Mouse (Mus musculus): ENCODE results near the gene Emc8. TPM values are rescaled to one million over a fixed set of nuclear protein-coding genes. Genes with fewer than 3 reads are reported as not detected.
A peak's percentile ranks its signal among the peaks of the same experiment; 100 is the strongest.

The Emc8 gene
- total RNA-seq, 2 experiments from 2014 or later: 64.3 to 71.6 TPM

GRCm38 (mm10) chr8:120634329-120634839 lies 34.0 kb downstream of the Emc8 start:
- peak; percentile 48 for DNase-seq

- DNase-seq: no peak
These were observed 34.6 kb downstream of the Emc8 start for GRCm38 (mm10) chr8:120633665-120634271.

DNA sequence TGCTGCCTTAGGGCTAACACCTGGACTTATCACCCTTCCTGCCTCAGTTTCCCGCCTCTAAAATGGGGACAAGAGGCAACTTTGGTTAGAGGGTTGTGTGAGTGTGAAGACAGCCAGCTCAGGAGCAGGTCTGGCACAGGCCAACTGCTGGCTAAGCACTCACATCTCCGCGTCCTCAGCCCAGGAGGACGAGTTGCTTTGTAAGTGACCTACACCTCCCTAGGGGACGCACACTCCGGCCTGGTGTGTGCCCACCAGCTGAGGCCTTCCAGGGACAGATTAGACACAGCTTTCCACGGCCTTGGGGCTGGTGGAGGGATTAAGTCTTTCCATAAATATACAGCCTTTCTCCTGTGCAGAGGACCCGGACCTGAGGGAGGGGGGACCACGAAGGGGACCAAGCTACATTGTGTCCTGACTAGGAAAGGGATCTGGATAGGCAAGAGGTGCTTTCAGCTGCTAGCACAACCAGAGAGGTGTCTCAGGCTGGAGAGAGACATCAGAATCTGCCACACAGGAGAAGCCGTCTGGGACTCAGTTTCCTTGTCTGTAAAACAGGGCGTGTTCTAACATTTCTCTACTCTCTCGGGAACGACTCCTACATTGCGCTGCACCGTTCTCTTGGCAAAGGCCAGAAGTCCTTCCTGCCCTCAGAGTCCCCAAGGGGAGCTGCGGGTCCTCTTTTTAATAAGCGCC lies 35.3 kb downstream of the Emc8 start:
- DNase-seq: no peak

DNA sequence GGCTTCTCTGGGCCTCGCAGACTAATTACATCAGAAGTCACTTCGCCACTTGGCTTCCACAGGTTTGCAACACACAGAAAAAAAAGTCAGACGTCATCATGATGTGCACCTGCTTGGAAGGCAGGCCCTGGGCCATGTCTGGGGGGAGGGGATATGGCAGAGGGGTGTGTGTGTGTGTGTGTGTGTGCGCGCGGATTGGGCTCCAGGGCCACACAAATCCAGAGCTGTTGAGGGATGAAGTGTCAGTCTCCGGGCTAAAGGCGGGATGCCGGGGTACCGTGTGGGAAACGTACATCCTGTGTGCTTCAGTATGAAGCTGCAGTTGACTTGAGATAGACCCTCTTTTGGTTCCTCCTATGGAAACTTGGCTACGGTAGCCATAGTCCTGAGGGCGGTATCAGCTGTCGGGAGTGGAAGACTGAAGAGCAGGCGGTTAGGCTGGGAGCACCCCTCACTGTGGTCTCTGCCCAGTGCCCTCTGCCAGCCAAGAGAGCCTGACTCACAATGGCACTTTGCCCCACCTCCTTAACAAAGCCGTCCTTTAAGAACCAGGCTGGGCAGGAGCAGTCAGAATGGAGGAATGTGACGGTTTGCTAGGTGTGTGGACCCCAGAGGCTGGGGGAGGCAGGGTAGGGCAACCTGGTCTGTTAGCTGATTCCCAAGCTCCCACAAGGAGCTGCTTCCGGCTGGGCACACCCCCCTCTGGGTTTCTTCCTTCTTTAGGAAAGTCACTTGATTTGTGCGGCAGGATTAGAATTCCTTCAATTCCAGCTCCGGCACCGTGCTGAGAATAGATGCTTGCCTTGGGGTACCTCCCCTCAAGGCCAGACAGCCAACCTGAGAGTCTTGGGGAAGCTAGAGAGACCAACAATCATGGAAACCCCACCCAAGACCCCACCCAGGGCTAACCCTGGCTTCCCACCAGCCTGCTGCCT lies 36.7 kb downstream of the Emc8 start:
- no peak for DNase-seq

DNA sequence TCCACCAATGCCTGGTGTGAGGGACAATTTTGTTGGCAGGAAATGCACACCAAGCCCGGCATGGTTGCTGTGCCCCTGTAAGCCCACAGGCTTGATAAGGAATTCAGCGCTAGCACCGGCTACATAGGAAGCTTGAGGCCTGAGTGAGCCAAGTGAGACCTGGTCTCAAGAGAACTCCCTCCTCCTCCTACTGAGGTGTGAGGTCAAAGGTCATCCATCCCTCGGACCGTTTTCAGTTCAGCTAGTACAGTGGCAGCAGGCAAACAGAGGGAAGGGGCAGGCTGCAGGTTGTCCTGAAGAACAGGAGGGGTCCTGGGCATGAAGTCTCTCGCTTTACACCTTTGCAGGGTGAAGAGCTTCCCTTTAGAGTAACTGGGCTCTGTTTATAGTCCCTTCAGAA lies 37.5 kb downstream of the Emc8 start:
- no peak for DNase-seq

DNA sequence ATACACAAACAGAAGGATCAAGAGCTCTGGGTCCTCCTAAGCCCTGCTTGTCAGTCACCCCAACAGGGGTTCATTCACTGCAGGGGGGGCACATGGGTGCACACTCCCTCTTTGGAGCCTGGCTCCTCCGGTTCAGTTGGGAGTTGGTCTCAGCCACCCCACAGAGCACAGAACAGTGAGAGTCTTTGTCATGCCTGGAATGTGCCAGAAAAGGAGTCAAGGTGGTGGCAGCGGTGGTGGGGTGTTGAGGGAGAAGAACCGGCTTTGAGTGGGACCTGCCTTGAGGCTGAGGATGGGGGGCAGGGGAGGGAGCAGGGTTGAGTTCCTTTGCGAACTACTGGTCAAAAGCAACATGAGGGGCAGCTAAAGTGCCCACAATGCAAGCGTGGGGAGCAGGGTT lies 38.3 kb downstream of the Emc8 start:
- DNase-seq: no peak

DNA sequence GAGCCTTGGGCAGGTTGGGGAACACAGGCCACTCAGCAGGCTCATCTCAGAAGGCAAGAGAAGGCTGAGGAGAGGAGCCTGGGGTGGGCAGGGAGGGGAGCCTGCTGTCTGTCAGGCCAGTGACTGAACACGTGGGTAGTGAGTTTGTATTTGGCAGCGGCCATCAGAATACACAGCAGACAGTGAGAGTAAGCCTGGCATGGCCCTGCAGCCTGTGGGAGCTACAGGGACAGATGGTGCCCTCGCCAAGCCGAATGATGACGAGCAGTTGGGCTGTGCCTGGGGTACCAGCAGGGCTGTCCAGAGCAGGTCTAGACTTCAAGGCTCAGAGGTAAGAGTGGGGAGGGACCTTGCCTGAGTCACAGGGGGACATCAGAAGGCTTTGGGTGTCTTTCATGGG lies 41.1 kb downstream of the Emc8 start:
- DNase-seq: peak in 1 of 2 experiments; percentile 61

DNA sequence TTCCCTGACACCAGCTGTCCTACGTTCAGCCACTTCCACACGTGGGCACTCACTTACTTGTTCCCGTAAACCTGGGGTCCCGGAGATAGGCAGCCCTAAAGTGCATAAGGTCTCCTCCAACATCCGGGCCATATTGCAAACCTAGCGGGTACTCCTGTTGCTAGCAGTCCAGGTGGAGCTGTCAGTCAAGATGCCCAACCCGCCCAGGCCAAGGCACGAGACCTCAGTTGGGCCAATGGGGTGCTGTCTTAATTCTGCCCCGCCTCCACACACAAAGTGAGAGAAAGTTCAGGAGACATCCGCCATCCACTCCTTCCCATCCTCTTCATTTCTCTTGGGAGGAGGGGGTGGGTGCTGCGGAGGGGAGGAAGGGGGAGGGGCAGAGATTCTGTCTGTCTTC lies 41.9 kb downstream of the Emc8 start:
- DNase-seq: no peak

- DNase-seq: no peak
These were observed 44.8 kb downstream of the Emc8 start for GRCm38 (mm10) chr8:120623608-120624007.

DNA sequence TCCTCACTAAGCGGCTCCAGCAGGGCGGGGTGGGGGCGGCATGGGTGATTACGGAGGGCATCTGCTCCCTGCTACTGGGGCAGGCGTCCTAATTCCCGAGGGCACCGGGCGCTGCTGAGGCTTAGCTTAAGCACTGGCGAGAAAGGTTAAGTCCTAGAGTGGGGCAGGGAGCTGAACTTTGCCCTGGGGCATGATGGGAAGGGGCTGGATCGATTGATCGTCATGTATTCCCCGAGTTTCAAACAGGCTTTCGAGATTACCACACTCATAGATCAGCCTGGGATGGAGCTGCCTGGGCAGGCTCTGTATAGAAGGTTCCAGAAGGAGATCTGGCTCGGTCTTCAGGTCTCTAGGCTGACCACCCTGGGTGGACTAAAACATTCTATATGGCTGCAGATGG lies 46.2 kb downstream of the Emc8 start:
- DNase-seq: no peak

DNA sequence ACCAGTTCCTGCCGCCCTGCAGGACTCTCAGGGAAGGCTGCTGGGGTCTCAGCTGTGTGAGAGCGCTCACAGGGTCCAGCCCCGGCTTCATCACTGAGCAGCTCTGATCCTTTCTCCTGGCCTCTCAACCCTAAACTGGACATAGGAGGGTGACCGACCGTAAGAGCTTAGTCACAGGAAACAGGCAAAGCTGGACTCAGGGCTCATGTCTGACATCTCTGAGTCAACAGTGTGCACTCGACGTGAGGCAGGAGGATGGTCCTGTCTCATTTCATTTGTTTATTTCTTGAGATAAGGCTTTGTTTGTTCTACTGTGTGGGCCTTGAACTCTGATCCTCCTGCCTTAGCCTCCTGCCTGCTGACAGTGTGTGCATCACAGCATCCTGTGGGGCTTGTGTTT lies 47.9 kb downstream of the Emc8 start:
- DNase-seq: no peak

DNA sequence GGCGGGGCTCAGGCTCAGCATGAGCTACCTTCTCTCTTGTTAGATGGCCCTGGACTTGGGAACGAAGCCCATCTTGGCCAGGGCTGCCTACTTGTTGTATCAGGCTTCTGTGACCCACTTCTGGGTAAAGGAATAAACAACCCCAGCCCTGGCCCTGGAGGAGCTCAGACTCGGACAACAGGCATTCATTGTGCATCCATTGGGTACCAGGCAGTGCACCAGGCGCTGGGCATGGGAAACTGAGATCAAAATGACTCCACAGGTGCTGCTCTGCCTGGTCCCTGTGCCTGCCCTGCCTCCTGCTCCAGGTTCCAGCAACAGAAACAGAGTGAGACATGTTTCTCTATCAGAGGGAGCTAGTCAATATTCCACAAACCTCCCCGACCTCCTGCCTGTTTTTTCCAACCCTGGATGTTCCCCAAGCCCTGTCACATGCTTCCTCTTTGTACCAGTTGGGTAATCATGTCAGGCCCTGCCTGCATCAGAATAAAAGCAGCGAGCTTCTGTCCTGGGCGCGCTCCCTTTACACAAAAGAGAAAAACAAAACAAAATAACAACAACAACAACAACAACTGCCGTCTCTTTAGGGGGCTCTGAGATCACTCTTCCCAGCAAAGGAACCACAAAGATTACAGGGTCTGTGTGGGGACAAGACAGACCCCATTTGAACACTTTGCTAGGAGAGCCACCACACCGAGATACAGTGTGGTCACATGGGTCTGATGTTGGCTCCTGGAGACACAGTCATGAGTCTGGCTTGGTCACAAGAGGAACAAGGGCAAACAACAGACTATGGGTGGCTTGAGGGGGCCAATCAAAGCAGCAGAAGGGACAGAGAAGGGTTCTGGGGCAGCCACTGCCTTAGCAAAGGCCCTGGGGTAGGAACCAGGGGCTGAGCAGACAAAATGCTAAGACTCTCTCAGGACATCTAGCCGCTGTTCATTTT lies 48.9 kb downstream of the Emc8 start:
- peak; percentile 51 to 61 for DNase-seq

DNA sequence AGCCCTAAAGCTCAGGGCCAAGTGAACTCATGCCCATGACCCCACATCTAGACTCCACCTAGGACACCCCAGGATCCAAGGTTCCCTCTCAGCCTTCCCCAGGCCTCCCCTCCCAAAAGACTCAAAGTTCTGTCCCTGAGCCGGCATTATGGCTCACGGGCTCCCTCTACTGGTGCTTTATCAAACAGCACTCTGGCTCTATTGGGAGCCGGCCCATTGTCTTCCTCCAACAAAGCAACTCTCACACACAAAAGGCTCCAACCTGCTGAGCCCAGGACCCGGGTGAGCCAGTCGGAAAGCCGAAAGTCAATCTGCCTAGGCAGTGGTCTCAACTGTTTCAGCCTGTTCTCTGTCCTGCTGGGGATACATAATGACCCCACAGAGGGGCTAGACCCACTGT lies 50.3 kb downstream of the Emc8 start:
- peak; percentile 73 to 75 for DNase-seq

- DNase-seq: no peak
These were observed 51.4 kb downstream of the Emc8 start for GRCm38 (mm10) chr8:120616663-120617626.

- no peak for DNase-seq
These were observed 53.9 kb downstream of the Emc8 start for GRCm38 (mm10) chr8:120614491-120614890.

- DNase-seq: no peak
These were observed 57.5 kb downstream of the Emc8 start for GRCm38 (mm10) chr8:120610824-120611223.

GRCm38 (mm10) chr8:120607885-120608284 lies 60.5 kb downstream of the Emc8 start:
- DNase-seq: peak; percentile 74 to 81

DNA sequence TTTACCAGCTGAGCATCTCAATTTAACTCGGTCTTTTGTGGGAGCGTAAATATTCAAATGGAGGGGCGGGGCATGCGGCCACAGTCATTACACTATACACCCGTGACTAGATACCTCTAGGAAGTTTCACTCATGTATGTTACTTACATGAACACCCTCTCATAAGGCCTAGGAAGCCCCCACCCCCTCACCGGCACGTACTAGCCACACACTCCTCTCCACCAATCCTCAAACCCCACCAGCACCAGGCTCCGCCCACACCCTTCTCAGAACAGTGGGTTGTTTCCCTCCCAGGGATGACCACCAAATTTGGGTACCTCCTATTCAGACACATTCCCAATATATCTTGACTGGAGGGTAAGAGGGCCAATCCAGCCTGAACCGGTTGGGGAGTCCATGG lies 60.9 kb downstream of the Emc8 start:
- DNase-seq: no peak
